8 mouse cellular contexts compared by ENCODE assay signal in the genomic region with DNA sequence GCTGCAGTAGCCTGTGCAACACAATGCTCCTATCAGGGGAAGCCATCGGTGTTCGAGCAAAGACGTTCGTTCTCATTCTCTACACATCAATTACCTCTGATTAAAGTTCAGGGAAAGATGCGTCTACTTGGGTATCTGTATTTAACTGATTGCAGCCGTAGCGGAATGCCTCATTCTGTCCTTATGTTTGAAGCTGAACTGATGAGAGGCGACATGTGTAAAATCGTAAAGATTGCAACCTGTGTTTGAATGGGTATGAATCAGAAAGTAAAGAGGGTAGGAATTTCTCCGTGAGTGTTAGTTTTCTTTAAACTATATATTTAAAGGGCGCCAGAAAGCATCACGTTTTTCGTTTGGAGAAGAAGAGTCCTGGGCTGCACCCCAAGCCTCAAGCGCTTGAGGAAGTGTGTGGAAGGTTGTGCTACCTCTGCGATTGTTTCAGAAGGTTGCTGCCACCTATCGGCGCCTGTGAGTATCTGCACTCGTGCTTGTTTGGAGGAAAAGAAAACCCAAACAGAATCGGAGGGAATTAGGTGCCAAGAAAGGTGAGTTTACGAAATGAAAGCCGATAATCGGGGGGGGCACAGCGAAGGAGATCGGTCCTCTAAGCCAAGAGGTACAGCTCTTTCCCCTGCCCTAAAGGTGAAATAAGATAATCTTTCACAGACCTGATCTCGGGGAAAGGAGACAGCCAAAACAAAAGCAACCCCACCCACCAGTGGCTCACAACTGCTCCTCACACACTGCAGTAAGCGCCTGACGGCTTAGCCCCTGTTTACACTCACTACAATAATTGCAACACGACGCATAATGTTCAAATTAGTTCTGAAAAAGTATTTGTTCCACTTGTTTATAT.
A peak's percentile ranks its signal among the peaks of the same experiment; 100 is the strongest.
DNase-seq lines count a peak whose midpoint lies in the region; ATAC-seq lines count a peak whose summit lies in the region.

No protein-coding gene starts in this region.

- peaks cover 11% of the 10 kb centered on the region; the same call in 1 of the 2 replicates for H3K4me1 ChIP-seq in embryonic facial prominence, embryonic 13.5 days
- no peaks in the 10 kb centered on the region for H3K4me1 ChIP-seq in heart, embryonic 14.5 days (ENCODE audit: control insufficient read depth in 2 of 2, insufficient read depth in 2 of 2, low read length in 2 of 2)
- H3K4me1 ChIP-seq in liver, embryonic 11.5 days (replicated peaks; ENCODE audit: control insufficient read depth, insufficient read depth, low read length), result no peaks in the 10 kb centered on the region
- H3K4me1 ChIP-seq in stomach, embryonic 16.5 days (ENCODE audit: control insufficient read depth, insufficient read depth, low read length), result peaks cover 7% of the 10 kb centered on the region

- 0 out of 2 replicates have a peak overlapping the region, but pooled peaks have one; percentile 22 for H3K27ac ChIP-seq in embryonic facial prominence, embryonic 13.5 days
- H3K27ac ChIP-seq in heart, embryonic 14.5 days (replicated peaks in 1 of 2; ENCODE audit: control insufficient read depth in 1 of 2, insufficient read depth in 1 of 2, low read depth in 2 of 2, low read length in 2 of 2), result no peak overlapping the region
- H3K27ac ChIP-seq in liver, embryonic 11.5 days (ENCODE audit: low read depth, low read length), result no peak overlapping the region
- H3K27ac ChIP-seq in stomach, embryonic 16.5 days (ENCODE audit: low read length), result no peak overlapping the region

- WGBS in embryonic facial prominence, embryonic 13.5 days, result 20% methylated on average over 29 of the region's 29 CpGs
- 30% methylated on average over 29 of the region's 29 CpGs for WGBS in heart, embryonic 14.5 days
- 31% methylated on average over 29 of the region's 29 CpGs for WGBS in liver, embryonic 11.5 days
- WGBS in stomach, embryonic 16.5 days, result 24% methylated on average over 29 of the region's 29 CpGs

- peak; percentile 79 for DNase-seq in CD4-positive, CD25-positive, alpha-beta regulatory T cell, adult 2 months (ENCODE audit: low read depth, low spot score)
- peak; percentile 4 to 8 for DNase-seq in adrenal gland, postnatal 4 days (ENCODE audit: low spot score in 2 of 2)
- peak; percentile 77 for DNase-seq in kidney, postnatal 10 days
- DNase-seq in liver, embryonic 11.5 days (ENCODE audit: low spot score), result peak; percentile 47
- peak; percentile 76 for DNase-seq in naive thymus-derived CD4-positive, alpha-beta T cell, adult 2 months (ENCODE audit: low read depth)

- H3K4me2 ChIP-seq in embryonic facial prominence, embryonic 13.5 days, result peak overlapping the region; percentile 59
- peak overlapping the region; percentile 69 for H3K4me2 ChIP-seq in heart, embryonic 14.5 days (ENCODE audit: low read length)
- peak overlapping the region; percentile 52 for H3K4me2 ChIP-seq in liver, embryonic 11.5 days
- H3K4me2 ChIP-seq in stomach, embryonic 16.5 days (ENCODE audit: low read depth, low read length), result peak overlapping the region; percentile 57

- H3K36me3 ChIP-seq in embryonic facial prominence, embryonic 13.5 days, result no peaks in the 10 kb centered on the region
- H3K36me3 ChIP-seq in heart, embryonic 14.5 days (ENCODE audit: control insufficient read depth, insufficient read depth, low read length), result no peaks in the 10 kb centered on the region
- no peaks in the 10 kb centered on the region for H3K36me3 ChIP-seq in liver, embryonic 11.5 days (ENCODE audit: control insufficient read depth, insufficient read depth, low read length)
- H3K36me3 ChIP-seq in stomach, embryonic 16.5 days (ENCODE audit: control insufficient read depth, insufficient read depth, low read length), result no peaks in the 10 kb centered on the region

- H3K4me3 ChIP-seq in embryonic facial prominence, embryonic 13.5 days, result peak overlapping the region; percentile 45
- peak overlapping the region; percentile 50 to 55 for H3K4me3 ChIP-seq in heart, embryonic 14.5 days (ENCODE audit: control insufficient read depth in 1 of 2, insufficient read depth in 1 of 2, low read depth in 1 of 2, low read length in 2 of 2)
- peak overlapping the region; percentile 42 for H3K4me3 ChIP-seq in liver, embryonic 11.5 days (ENCODE audit: low read depth, low read length)
- peak overlapping the region; percentile 58 for H3K4me3 ChIP-seq in stomach, embryonic 16.5 days (replicated peaks; ENCODE audit: low read length)

- no peaks in the 10 kb centered on the region for H3K9me3 ChIP-seq in embryonic facial prominence, embryonic 13.5 days
- no peaks in the 10 kb centered on the region for H3K9me3 ChIP-seq in heart, embryonic 14.5 days (ENCODE audit: control insufficient read depth, low read length)
- H3K9me3 ChIP-seq in liver, embryonic 11.5 days (ENCODE audit: control insufficient read depth, low read length), result no peaks in the 10 kb centered on the region
- no peaks in the 10 kb centered on the region for H3K9me3 ChIP-seq in stomach, embryonic 16.5 days (replicated peaks; ENCODE audit: control insufficient read depth, low read length)

- ATAC-seq in embryonic facial prominence, embryonic 13.5 days (ENCODE audit: insufficient number of reproducible peaks, insufficient read depth, low FRiP score, low TSS enrichment, low read depth), result no peak; the same call in 1 of the 2 replicates
- ATAC-seq in heart, embryonic 14.5 days (ENCODE audit: insufficient number of reproducible peaks, insufficient read depth, low FRiP score, low read depth), result no peak
- 0 out of 2 replicates have a peak, but pooled peaks have one; percentile 45 for ATAC-seq in liver, embryonic 11.5 days (replicated peaks; ENCODE audit: low FRiP score)
- ATAC-seq in stomach, embryonic 16.5 days (ENCODE audit: insufficient read depth, low FRiP score), result peak; percentile 47; the same call in 1 of the 2 replicates

- peak overlapping the region; percentile 68 for H3K9ac ChIP-seq in embryonic facial prominence, embryonic 13.5 days
- H3K9ac ChIP-seq in heart, embryonic 14.5 days (ENCODE audit: low read length), result peak overlapping the region; percentile 76
- 0 out of 2 replicates have a peak overlapping the region, but pooled peaks have one; percentile 31 for H3K9ac ChIP-seq in liver, embryonic 11.5 days (ENCODE audit: low read depth, low read length)
- peak overlapping the region; percentile 69 for H3K9ac ChIP-seq in stomach, embryonic 16.5 days (ENCODE audit: low read length)

- no peaks in the 10 kb centered on the region for H3K27me3 ChIP-seq in embryonic facial prominence, embryonic 13.5 days
- peaks cover 5% of the 10 kb centered on the region for H3K27me3 ChIP-seq in heart, embryonic 14.5 days (ENCODE audit: control insufficient read depth, insufficient read depth, low read length)
- no peaks in the 10 kb centered on the region for H3K27me3 ChIP-seq in liver, embryonic 11.5 days (replicated peaks; ENCODE audit: control insufficient read depth, insufficient read depth, low read length)
- H3K27me3 ChIP-seq in stomach, embryonic 16.5 days (ENCODE audit: control insufficient read depth, insufficient read depth, low read length), result no peaks in the 10 kb centered on the region

Comparison
In these comparisons a context has a peak if more than half of its experiments do, and no peak if none do; other contexts are left out.
1. DNase-seq: peak in every context shown above with its lines; median percentile 79 in CD4-positive, CD25-positive, alpha-beta regulatory T cell, adult 2 months; 77 in kidney, postnatal 10 days; 76 in naive thymus-derived CD4-positive, alpha-beta T cell, adult 2 months; 47 in liver, embryonic 11.5 days; 6 in adrenal gland, postnatal 4 days.
2. ATAC-seq: peak in liver, embryonic 11.5 days (single experiment) and stomach, embryonic 16.5 days (single experiment); none in embryonic facial prominence, embryonic 13.5 days (single experiment) and heart, embryonic 14.5 days (single experiment).
3. Peak in every context shown above with its lines, with median percentiles within 50 percentile points of each other: H3K4me2 ChIP-seq, H3K4me3 ChIP-seq and H3K9ac ChIP-seq.